Mouse (Mus musculus): Measurements from ENCODE around the gene Adra2c.

DNA sequence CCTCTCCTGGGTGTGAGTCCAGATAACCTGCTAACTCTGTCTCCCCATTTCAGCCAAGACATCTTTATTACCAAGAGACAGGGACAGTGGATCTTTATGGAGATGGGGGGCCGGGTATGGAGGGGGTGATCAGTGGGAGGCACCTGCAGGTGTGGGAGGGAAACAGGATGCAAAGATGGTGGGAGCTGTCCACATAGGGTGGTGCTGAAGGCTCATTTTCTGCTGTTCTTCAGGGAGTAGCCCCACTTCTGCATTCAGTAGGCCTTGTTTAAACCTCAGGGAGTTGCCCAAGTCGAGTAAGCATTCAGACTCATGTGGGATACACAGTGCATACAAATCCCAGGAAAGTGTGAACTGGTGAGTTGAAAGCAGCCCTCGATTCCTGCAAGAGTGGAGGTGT, 21.5 kb downstream of the Adra2c start:
- TF ChIP-seq EP300 (optimal IDR thresholded peaks at IDR 0.05) (no peak), CTCF (IDR thresholded peaks at IDR 0.05; ENCODE audit: low read depth) (no peak)

Measured in stomach, postnatal 0 days (tissue).